Comparison of ENCODE assay signal across 23 mouse cellular contexts in genomic region chr3:87832109-87832859, GRCm38 (mm10). TPM values are rescaled to one million over a fixed set of nuclear protein-coding genes. Genes with fewer than 3 reads are reported as not detected.
"Had no signal": no experiment of that assay in that cellular context is flagged by ENCODE, and none has a peak within 500 bp of the region (broad histone marks: within the 10 kb centered on the region; RNA-seq: fewer than 3 reads in every experiment).

No protein-coding gene starts in this region.

- H3K36me3 ChIP-seq: liver, embryonic 13.5 days; midbrain, embryonic 12.5 days; midbrain, embryonic 15.5 days; neural tube, embryonic 12.5 days; neural tube, embryonic 15.5 days; stomach, embryonic 15.5 days had no signal

- DNase-seq: kidney, postnatal 10 days; kidney, postnatal 36 days; layer of hippocampus, postnatal 36 days; liver, embryonic 13.5 days; lung, adult 2 months; lung, postnatal 14 days; lung, postnatal 4 days; right cerebral cortex, adult 18-20 months; right cerebral cortex, postnatal 14 days; right cerebral cortex, postnatal 4 days; thymus, postnatal 36 days had no signal

- H3K27me3 ChIP-seq: liver, embryonic 13.5 days; midbrain, embryonic 12.5 days; midbrain, embryonic 15.5 days; neural tube, embryonic 12.5 days; neural tube, embryonic 15.5 days; stomach, embryonic 15.5 days had no signal

RNA-seq across cellular contexts. Expression of gene Sh2d2a, which starts 14.3 kb away (rescaled TPM):
- total RNA-seq: layer of hippocampus, adult 8-10 months; layer of hippocampus, postnatal 10 days; layer of hippocampus, postnatal 36 days; left cerebral cortex, adult 2 months; left cerebral cortex, postnatal 10 days; left cerebral cortex, postnatal 36 days; megakaryocyte progenitor cell, adult 5-6 weeks had no signal

RNA-seq across cellular contexts. Expression of gene Insrr, which starts 35.5 kb away (rescaled TPM):
- total RNA-seq: liver, adult 2 months had no signal

RNA-seq across cellular contexts. Expression of gene Ntrk1, which starts 37.3 kb away (rescaled TPM):
- total RNA-seq: liver, adult 2 months; megakaryocyte progenitor cell, adult 5-6 weeks had no signal
